Mouse (Mus musculus) testis, postnatal 14 days (tissue): Measurements from ENCODE around the gene Commd6.
A peak's percentile ranks its signal among the peaks of the same experiment; 100 is the strongest.
"Not testable (repeated sequence)": the region's sequence is repeated elsewhere in the genome, so short reads cannot be mapped to it uniquely, and the experiment has no call there.

Experiments
- DNase-seq: peaks from one replicate; pipeline ENCODE4 v3.0.0; 2021; ENCODE audit warnings: low spot score

Gene Commd6

GRCm38 (mm10) chr14:101608519-101609368 lies 31.7 kb downstream of the Commd6 start, which contains the start of gene Tbc1d4:
TSS of gene Tbc1d4 (minus strand) at chr14:101609191.
- DNase-seq: peak; percentile 84

- peak; percentile 16 for DNase-seq
Observed at GRCm38 (mm10) chr14:101607631-101608518, 32.6 kb downstream of the Commd6 start.

GRCm38 (mm10) chr14:101605843-101606242 lies 34.6 kb downstream of the Commd6 start:
- no peak for DNase-seq

GRCm38 (mm10) chr14:101602851-101603250 lies 37.6 kb downstream of the Commd6 start:
- DNase-seq: no peak

GRCm38 (mm10) chr14:101597096-101597715 lies 43.3 kb downstream of the Commd6 start:
- DNase-seq: no peak

- no peak for DNase-seq
Observed at GRCm38 (mm10) chr14:101596691-101597090, 43.8 kb downstream of the Commd6 start.

- DNase-seq: no peak
Observed at GRCm38 (mm10) chr14:101595301-101596080, 45.0 kb downstream of the Commd6 start.

GRCm38 (mm10) chr14:101594001-101594400 lies 46.5 kb downstream of the Commd6 start:
- no peak for DNase-seq

GRCm38 (mm10) chr14:101593340-101593739 lies 47.1 kb downstream of the Commd6 start:
- DNase-seq: no peak

- no peak for DNase-seq
Observed at GRCm38 (mm10) chr14:101591101-101591500, 49.4 kb downstream of the Commd6 start.

GRCm38 (mm10) chr14:101588209-101588991 lies 52.1 kb downstream of the Commd6 start:
- DNase-seq: not testable (repeated sequence)

GRCm38 (mm10) chr14:101587366-101588040 lies 53.0 kb downstream of the Commd6 start:
- not testable (repeated sequence) for DNase-seq

- no peak for DNase-seq
Observed at GRCm38 (mm10) chr14:101586096-101586495, 54.4 kb downstream of the Commd6 start.
